Mouse (Mus musculus) megakaryocyte progenitor cell, adult 5-6 weeks (primary cell): ENCODE results near the gene Gm20388. TPM values are rescaled to one million over a fixed set of nuclear protein-coding genes. Genes with fewer than 3 reads are reported as not detected.

ENCODE experiments used
- ATAC-seq: replicated peaks from 2 replicates; pipeline ENCODE4 v1.8.0; 2016; ENCODE audit warnings: mild to moderate bottlenecking, moderate TSS enrichment, inconsistent platforms; ENCODE audit not compliant: poor library complexity
- total RNA-seq, 2 experiments: library from RNA; stranded (forward) in 1 of 2; stranded (reverse) in 1 of 2; fragments of 157-497, 149-512 nt in 1 of 2; fragments of 200-1000 nt in 1 of 2; gene quantifications; 2 replicates each; pipeline versions ENCODE4 v1.2.3 to v1.2.4; 2015 to 2017

Gm20388 gene
- total RNA-seq, 2 experiments from 2014 or later: 18.6 TPM; not detected in 1

- ATAC-seq: no peak
Measured at GRCm38 (mm10) chr8:121484072-121484782, 1573.6 kb downstream of the Gm20388 start.

DNA sequence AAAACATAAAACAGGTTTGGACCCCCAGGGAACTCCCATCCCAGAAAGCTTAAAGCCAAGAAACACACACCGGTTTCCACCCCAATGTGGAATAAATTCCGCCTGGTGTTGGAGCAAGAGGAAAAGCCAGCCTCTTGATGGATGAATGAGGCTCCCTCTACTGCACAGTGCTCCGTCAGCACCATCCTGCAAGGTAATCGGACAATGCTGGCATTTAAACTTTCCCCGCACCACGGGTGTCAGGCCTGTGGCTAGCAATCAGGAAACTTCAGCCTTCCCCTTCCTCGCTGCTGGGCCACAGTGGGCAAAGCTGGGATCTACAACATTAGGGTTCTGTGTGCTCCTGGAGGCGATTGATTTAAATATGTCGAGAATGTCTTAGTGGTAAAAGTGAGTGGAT is 1581.0 kb downstream of the Gm20388 start:
- no peak for ATAC-seq

DNA sequence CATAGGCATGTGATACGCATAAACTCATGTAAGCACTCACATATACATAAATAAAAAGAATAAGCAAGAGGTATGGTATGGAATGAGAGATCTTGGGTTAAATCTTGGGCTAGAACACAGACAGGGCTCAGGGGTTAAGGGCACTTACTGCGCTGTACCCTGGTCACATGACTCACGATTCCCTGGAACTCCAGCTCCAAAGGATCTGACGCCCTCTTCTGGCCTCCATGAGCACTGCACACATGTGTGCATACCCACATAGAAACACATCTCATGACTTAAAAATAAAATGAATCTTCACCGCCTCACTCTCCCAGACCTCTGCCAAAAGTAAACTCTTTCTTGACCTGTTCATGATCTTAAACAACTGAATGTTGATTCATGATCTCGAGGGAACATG is 1587.0 kb downstream of the Gm20388 start:
- no peak for ATAC-seq

DNA sequence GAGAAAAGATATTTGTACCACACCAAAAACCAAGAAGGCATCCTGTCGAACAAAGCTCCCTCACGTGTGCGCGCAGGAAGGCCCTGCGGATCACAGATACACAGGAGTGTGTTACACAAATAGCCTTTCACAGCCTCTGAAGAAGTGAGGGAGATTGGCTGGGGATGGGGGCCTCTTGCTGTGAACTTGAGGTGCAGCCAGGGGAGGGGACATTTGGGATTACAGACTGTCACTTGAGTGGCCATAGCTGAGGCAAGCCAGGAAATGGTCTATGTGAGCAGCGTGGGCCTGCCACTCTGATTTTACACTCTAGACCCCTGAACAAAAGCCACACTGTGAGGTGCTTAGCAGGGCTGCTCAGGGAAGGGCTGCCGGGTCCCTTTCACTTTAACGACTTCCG is 1601.1 kb downstream of the Gm20388 start:
- no peak for ATAC-seq

- peak; percentile 82 for ATAC-seq
Measured at GRCm38 (mm10) chr8:121513429-121513828, 1602.8 kb downstream of the Gm20388 start.

DNA sequence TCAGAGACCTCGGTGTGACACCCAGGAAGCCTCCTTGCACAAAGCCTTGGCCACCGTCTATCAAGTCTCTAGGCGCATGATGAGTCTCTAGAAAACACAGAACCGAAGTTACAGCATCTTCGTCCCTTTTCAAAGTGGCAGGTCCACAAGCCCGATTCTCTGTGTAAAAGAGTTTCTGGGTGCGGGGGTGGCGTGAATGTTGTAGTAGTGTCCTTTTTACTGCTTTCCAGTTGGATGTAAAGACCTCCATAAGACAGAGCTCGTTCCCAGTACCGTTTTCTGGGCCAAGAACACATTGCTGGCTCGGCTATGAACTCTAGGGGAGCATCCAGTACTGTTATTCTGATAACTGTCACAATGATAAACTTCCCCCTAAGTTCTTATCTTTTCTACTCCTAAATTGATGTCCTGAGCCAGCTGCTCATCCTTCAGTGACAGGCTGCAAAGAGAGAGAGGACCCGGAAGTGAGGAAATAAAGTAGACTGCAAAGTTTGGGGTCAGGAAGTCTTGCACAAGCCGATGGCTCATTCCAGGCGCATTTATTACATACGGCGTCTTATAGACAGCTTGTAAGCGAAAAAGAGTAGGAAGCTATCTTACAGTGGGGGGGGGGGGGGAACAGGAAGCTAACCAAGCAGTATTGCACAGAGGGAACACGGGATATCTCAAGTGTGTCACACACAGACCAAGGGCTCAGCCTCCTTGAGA is 1614.6 kb downstream of the Gm20388 start:
- peak; percentile 60 for ATAC-seq

- ATAC-seq: no peak
Measured at GRCm38 (mm10) chr8:121526811-121527550, 1616.3 kb downstream of the Gm20388 start.

- no peak for ATAC-seq
Measured at GRCm38 (mm10) chr8:121527751-121528150, 1617.1 kb downstream of the Gm20388 start.

DNA sequence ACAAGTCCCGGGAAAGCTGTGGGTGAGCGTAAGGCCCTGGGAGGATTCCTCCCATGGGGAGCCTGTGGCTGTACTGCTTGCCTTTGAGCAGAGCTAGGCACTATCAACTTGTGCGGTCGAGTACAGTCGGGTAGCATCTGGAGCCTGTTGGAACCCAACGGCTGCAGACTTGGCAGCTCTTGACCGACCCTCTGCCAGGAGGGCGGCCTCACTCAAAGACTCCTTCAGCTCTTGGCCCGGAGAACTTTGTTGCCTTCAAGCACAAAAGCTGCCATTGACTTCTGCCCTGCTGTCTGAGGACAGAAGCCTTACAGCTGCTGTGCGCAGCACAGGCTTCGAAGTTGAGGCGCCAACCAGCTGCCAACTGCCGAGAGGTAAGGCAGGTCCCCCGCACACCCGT is 1618.1 kb downstream of the Gm20388 start:
- ATAC-seq: no peak

DNA sequence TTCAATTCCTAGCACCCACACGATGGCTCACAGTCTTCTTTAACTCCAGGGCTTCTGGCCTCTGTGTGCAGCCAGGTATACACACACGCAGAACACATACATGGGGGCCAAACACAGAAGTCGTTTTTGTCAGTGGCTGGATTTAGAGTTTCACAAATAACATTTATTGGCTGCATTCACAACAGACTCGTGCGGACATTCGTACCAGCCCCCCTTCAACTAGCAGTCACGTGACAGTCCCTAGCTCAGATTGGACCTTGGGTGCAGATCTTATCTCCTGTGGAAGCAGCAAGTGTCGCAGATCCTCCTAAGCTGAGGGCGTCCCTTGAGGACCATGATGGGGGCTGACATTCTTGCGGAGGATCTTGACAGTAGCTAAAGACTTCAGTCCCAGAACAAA is 1620.0 kb downstream of the Gm20388 start:
- ATAC-seq: no peak

- ATAC-seq: peak; percentile 71; the same call in 1 of the 2 replicates
Measured at GRCm38 (mm10) chr8:121532381-121532780, 1621.7 kb downstream of the Gm20388 start.

DNA sequence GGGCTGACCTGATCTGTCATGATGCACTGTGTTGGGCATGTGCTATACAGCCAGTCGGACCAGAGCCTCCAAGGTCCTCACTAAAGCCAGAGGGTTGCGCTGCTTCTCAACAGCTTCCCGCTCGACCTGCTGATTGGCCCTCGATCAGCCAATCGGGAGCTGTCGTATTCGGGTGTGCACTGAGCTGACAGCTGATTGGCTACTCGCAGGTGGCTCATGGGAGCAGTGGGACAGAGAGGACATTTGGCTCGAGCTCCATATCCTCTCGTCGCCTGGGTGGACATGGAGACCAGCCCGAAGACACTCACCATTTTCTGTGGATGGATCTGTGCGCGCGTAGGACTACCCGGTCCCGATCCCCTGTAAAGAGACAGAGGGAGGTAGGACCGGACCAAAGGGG is 1631.2 kb downstream of the Gm20388 start:
- no peak for ATAC-seq

GRCm38 (mm10) chr8:121542901-121543300 is 1632.3 kb downstream of the Gm20388 start:
- no peak for ATAC-seq

GRCm38 (mm10) chr8:121544276-121544785 is 1633.7 kb downstream of the Gm20388 start, which contains the start of gene 1700018B08Rik:
1700018B08Rik (minus strand) TSS chr8:121544320.
- ATAC-seq: no peak

- no peak for ATAC-seq
Measured at GRCm38 (mm10) chr8:121544936-121545335, 1634.3 kb downstream of the Gm20388 start.

GRCm38 (mm10) chr8:121547132-121547531 is 1636.5 kb downstream of the Gm20388 start:
- ATAC-seq: peak; percentile 94

- ATAC-seq: no peak
Measured at GRCm38 (mm10) chr8:121550056-121550455, 1639.4 kb downstream of the Gm20388 start.

GRCm38 (mm10) chr8:121551065-121551985 is 1640.7 kb downstream of the Gm20388 start:
- ATAC-seq: no peak

DNA sequence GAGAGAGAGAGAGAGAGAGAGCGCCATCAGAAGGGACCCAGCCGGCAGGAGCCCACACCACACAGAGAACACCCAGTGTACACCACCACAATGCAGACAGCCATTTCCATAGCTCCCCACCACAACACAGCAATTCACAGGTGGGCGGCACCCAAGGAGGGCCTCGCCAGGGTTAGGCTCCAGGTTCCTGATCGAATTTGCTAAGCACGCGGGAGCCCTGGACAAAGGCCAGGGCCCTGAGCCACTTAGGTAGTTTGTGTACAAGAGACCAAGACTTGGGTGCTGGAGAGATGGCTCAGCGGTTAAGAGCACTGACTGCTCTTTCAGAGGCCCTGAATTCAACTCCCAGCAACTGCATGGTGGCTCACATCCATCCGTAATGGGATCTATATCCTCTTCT is 1641.9 kb downstream of the Gm20388 start:
- no peak for ATAC-seq

DNA sequence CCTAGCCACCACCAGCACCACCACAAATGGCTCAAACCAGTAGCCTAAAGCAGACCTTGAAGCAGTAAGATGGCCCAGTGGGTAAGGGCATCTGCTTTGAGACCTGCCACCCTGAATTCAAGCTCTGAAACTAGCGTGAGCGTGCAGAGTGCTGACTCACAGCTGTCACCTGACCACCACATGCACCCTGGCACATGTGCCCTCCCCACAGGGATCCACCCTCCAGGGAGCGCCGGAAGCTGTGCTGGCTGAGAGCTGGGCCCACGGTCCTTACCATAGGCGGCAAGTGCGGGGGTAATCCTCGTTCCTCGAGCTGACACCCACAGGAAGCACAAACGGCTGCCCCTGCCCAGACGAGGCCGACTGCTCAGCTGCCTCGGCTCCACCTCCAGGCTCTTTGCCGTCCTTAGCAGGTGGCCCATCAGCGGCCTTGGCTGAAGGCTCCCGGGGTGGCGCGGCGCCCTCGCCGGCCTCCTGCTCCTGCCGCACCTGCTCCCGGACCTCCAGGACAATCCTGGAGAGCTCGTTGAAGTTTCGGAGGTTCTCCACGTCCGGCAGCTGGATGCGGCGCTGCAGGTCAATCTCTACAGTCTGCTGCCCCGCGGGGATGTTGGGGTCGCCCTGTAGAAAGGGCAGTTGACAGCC is 1643.3 kb downstream of the Gm20388 start:
- no peak for ATAC-seq
